Mouse (Mus musculus): Measurements from ENCODE around the gene Olfr1025-ps1. TPM values are rescaled to one million over a fixed set of nuclear protein-coding genes. Genes with fewer than 3 reads are reported as not detected.

Gene Olfr1025-ps1
- total RNA-seq (2014; fragmentation: Nextera tagmentation): not detected in 2 replicates
- total RNA-seq (2017): 0.05 TPM in 1 of 2 replicates, not detected in the other
- not detected in 2 replicates for polyA plus RNA-seq (2012)

- ATAC-seq (ENCODE audit: extremely low read depth, insufficient number of reproducible peaks, low FRiP score, poor library complexity, severe bottlenecking) (no peak), DNase-seq (ENCODE audit: low spot score) (no peak)
- Histone ChIP-seq H3K4me3 (ENCODE audit: low read depth, low read length) (no peak within 1 kb of the TSS), H3K4me1 (ENCODE audit: insufficient read depth, low read depth, low read length) (no peaks in the 10 kb centered on the region), H3K36me3 (replicated peaks) (no peaks in the 10 kb centered on the region), H3K9me3 (replicated peaks) (peaks cover 3% of the 10 kb centered on the region), H3K27me3 (ENCODE audit: insufficient read depth, low read length) (no peaks in the 10 kb centered on the region)
- no peak for TF ChIP-seq TAL1 (conservative IDR thresholded peaks at IDR 0.05; ENCODE audit: low read depth, low read length)
- TF ChIP-seq POLR2AphosphoS5 (IDR thresholded peaks at IDR 0.05; ENCODE audit: insufficient replicate concordance, low read depth, low read length): no peak
- no peak for TF ChIP-seq GATA1 (IDR thresholded peaks at IDR 0.05; ENCODE audit: borderline replicate concordance, low read length)
- TF ChIP-seq CTCF (IDR thresholded peaks at IDR 0.05; ENCODE audit: low read depth, low read length): no peak
- TF ChIP-seq GATA2 (IDR thresholded peaks at IDR 0.05; ENCODE audit: borderline replicate concordance, low read depth, low read length): no peak
These were observed at the start of gene Olfr1025-ps1 for GRCm38 (mm10) chr2:85914893-85915292. Gene Olfr1025-ps1, plus strand, starts transcription at chr2:85915193.

- H3K4me1 ChIP-seq (ENCODE audit: insufficient read depth, low read depth, low read length): no peaks in the 10 kb centered on the region
- no peak within 1 kb of the TSS for H3K4me3 ChIP-seq (ENCODE audit: low read depth, low read length)
- TF ChIP-seq GATA1 (IDR thresholded peaks at IDR 0.05; ENCODE audit: borderline replicate concordance, low read length) (no peak), CTCF (IDR thresholded peaks at IDR 0.05; ENCODE audit: low read depth, low read length) (no peak), GATA2 (IDR thresholded peaks at IDR 0.05; ENCODE audit: borderline replicate concordance, low read depth, low read length) (no peak), TAL1 (conservative IDR thresholded peaks at IDR 0.05; ENCODE audit: low read depth, low read length) (no peak), POLR2AphosphoS5 (IDR thresholded peaks at IDR 0.05; ENCODE audit: insufficient replicate concordance, low read depth, low read length) (no peak)
- no peaks in the 10 kb centered on the region for H3K36me3 ChIP-seq (replicated peaks)
- DNase-seq (ENCODE audit: low spot score) (no peak), ATAC-seq (ENCODE audit: extremely low read depth, insufficient number of reproducible peaks, low FRiP score, poor library complexity, severe bottlenecking) (no peak)
- no peaks in the 10 kb centered on the region for H3K9me3 ChIP-seq (replicated peaks)
- H3K27me3 ChIP-seq (ENCODE audit: insufficient read depth, low read length): no peaks in the 10 kb centered on the region
These were observed 46.7 kb upstream of the Olfr1025-ps1 start, which contains the start of gene Olfr1022 for GRCm38 (mm10) chr2:85868294-85868693. Gene Olfr1022, plus strand, starts transcription at chr2:85868594.

GRCm38 (mm10) chr2:85885340-85885739, 29.7 kb upstream of the Olfr1025-ps1 start, which contains the start of gene Olfr1023:
Gene Olfr1023, plus strand, starts transcription at chr2:85885640.
- DNase-seq (ENCODE audit: low spot score) (no peak), ATAC-seq (ENCODE audit: extremely low read depth, insufficient number of reproducible peaks, low FRiP score, poor library complexity, severe bottlenecking) (no peak)
- H3K4me3 ChIP-seq (ENCODE audit: low read depth, low read length): no peak within 1 kb of the TSS
- H3K4me1 ChIP-seq (ENCODE audit: insufficient read depth, low read depth, low read length): no peaks in the 10 kb centered on the region
- no peaks in the 10 kb centered on the region for H3K27me3 ChIP-seq (ENCODE audit: insufficient read depth, low read length)
- H3K9me3 ChIP-seq (replicated peaks): 0 out of 2 replicates have a peak, but pooled peaks cover 2% of the 10 kb centered on the region
- no peaks in the 10 kb centered on the region for H3K36me3 ChIP-seq (replicated peaks)
- TF ChIP-seq TAL1 (conservative IDR thresholded peaks at IDR 0.05; ENCODE audit: low read depth, low read length): no peak
- no peak for TF ChIP-seq GATA2 (IDR thresholded peaks at IDR 0.05; ENCODE audit: borderline replicate concordance, low read depth, low read length)
- no peak for TF ChIP-seq GATA1 (IDR thresholded peaks at IDR 0.05; ENCODE audit: borderline replicate concordance, low read length)
- TF ChIP-seq CTCF (IDR thresholded peaks at IDR 0.05; ENCODE audit: low read depth, low read length): no peak
- no peak for TF ChIP-seq POLR2AphosphoS5 (IDR thresholded peaks at IDR 0.05; ENCODE audit: insufficient replicate concordance, low read depth, low read length)

- TF ChIP-seq POLR2AphosphoS5 (IDR thresholded peaks at IDR 0.05; ENCODE audit: insufficient replicate concordance, low read depth, low read length) (no peak), GATA1 (IDR thresholded peaks at IDR 0.05; ENCODE audit: borderline replicate concordance, low read length) (no peak), CTCF (IDR thresholded peaks at IDR 0.05; ENCODE audit: low read depth, low read length) (no peak), GATA2 (IDR thresholded peaks at IDR 0.05; ENCODE audit: borderline replicate concordance, low read depth, low read length) (no peak), TAL1 (conservative IDR thresholded peaks at IDR 0.05; ENCODE audit: low read depth, low read length) (no peak)
- H3K9me3 ChIP-seq (replicated peaks): peaks cover 7% of the 10 kb centered on the region
- ATAC-seq (ENCODE audit: extremely low read depth, insufficient number of reproducible peaks, low FRiP score, poor library complexity, severe bottlenecking) (no peak), DNase-seq (ENCODE audit: low spot score) (no peak)
- no peaks in the 10 kb centered on the region for H3K27me3 ChIP-seq (ENCODE audit: insufficient read depth, low read length)
- H3K4me1 ChIP-seq (ENCODE audit: insufficient read depth, low read depth, low read length): no peaks in the 10 kb centered on the region
- H3K36me3 ChIP-seq (replicated peaks): no peaks in the 10 kb centered on the region
- no peak within 1 kb of the TSS for H3K4me3 ChIP-seq (ENCODE audit: low read depth, low read length)
These were observed 10.0 kb upstream of the Olfr1025-ps1 start, which contains the start of gene Olfr1024 for GRCm38 (mm10) chr2:85904952-85905351. Gene Olfr1024, minus strand, starts transcription at chr2:85905052.

- H3K36me3 ChIP-seq (replicated peaks): no peaks in the 10 kb centered on the region
- ATAC-seq (ENCODE audit: extremely low read depth, insufficient number of reproducible peaks, low FRiP score, poor library complexity, severe bottlenecking) (no peak), DNase-seq (ENCODE audit: low spot score) (no peak)
- H3K27me3 ChIP-seq (ENCODE audit: insufficient read depth, low read length): no peaks in the 10 kb centered on the region
- H3K9me3 ChIP-seq (replicated peaks): peaks cover 4% of the 10 kb centered on the region
- H3K4me1 ChIP-seq (ENCODE audit: insufficient read depth, low read depth, low read length): no peaks in the 10 kb centered on the region
- TF ChIP-seq POLR2AphosphoS5 (IDR thresholded peaks at IDR 0.05; ENCODE audit: insufficient replicate concordance, low read depth, low read length) (no peak), TAL1 (conservative IDR thresholded peaks at IDR 0.05; ENCODE audit: low read depth, low read length) (no peak), GATA2 (IDR thresholded peaks at IDR 0.05; ENCODE audit: borderline replicate concordance, low read depth, low read length) (no peak), GATA1 (IDR thresholded peaks at IDR 0.05; ENCODE audit: borderline replicate concordance, low read length) (no peak), CTCF (IDR thresholded peaks at IDR 0.05; ENCODE audit: low read depth, low read length) (no peak)
- H3K4me3 ChIP-seq (ENCODE audit: low read depth, low read length): no peak overlapping the region
These were observed 1.8 kb upstream of the Olfr1025-ps1 start for GRCm38 (mm10) chr2:85913197-85913596.

- Histone ChIP-seq H3K36me3 (replicated peaks) (no peaks in the 10 kb centered on the region), H3K9me3 (replicated peaks) (no peaks in the 10 kb centered on the region; the same call in 1 of the 2 replicates), H3K4me3 (ENCODE audit: low read depth, low read length) (no peak within 1 kb of the TSS), H3K27me3 (ENCODE audit: insufficient read depth, low read length) (no peaks in the 10 kb centered on the region), H3K4me1 (ENCODE audit: insufficient read depth, low read depth, low read length) (no peaks in the 10 kb centered on the region)
- no peak for DNase-seq (ENCODE audit: low spot score)
- TF ChIP-seq TAL1 (conservative IDR thresholded peaks at IDR 0.05; ENCODE audit: low read depth, low read length): no peak
- no peak for TF ChIP-seq CTCF (IDR thresholded peaks at IDR 0.05; ENCODE audit: low read depth, low read length)
- TF ChIP-seq GATA2 (IDR thresholded peaks at IDR 0.05; ENCODE audit: borderline replicate concordance, low read depth, low read length): no peak
- TF ChIP-seq GATA1 (IDR thresholded peaks at IDR 0.05; ENCODE audit: borderline replicate concordance, low read length): no peak
- TF ChIP-seq POLR2AphosphoS5 (IDR thresholded peaks at IDR 0.05; ENCODE audit: insufficient replicate concordance, low read depth, low read length): no peak
- ATAC-seq (ENCODE audit: extremely low read depth, insufficient number of reproducible peaks, low FRiP score, poor library complexity, severe bottlenecking): no peak
These were observed 6.3 kb downstream of the Olfr1025-ps1 start, which contains the start of gene Olfr1026 for GRCm38 (mm10) chr2:85921258-85921657. Gene Olfr1026, plus strand, starts transcription at chr2:85921558.

Measured in G1E (cell line).